Mouse (Mus musculus): Measurements from ENCODE around the gene Naaladl2.

GRCm38 (mm10) chr3:24552631-24553030 is 591.4 kb downstream of the Naaladl2 start:
- TF ChIP-seq GATA1 (IDR thresholded peaks at IDR 0.05; ENCODE audit: low read length) (no peak), TAL1 (IDR thresholded peaks at IDR 0.05; ENCODE audit: low read length) (no peak)

Data from erythroblast, embryonic 14.5 days (primary cell).